Mouse (Mus musculus) gastrocnemius, postnatal 25 days (tissue): Measurements from ENCODE around the gene Hint2. TPM values are rescaled to one million over a fixed set of nuclear protein-coding genes. Genes with fewer than 3 reads are reported as not detected.

Experiments
- DNase-seq: peaks from one replicate; pipeline ENCODE4 v3.0.0; 2022
- microRNA-seq, 2 experiments: library from miRNA; unstranded; fragments of <30 nt; microRNA quantifications; one replicate each; pipeline ENCODE4 v1.2.0; 2021; ENCODE audit warnings: borderline replicate concordance in 2 of 2
- total RNA-seq, 2 experiments: library from RNA; stranded (reverse); gene quantifications; 1 replicate in 1 of 2; 2 replicates in 1 of 2; pipeline ENCODE4 v1.2.3; 2021

The Hint2 gene
- total RNA-seq, 2 experiments from 2014 or later = 37.5 to 39.6 TPM

- no peak for DNase-seq
These were observed 51.2 kb downstream of the Hint2 start for GRCm38 (mm10) chr4:43604751-43605685.

Small RNAs within 50 kb of the gene (microRNA-seq; reads per million reads assigned to microRNA genes)
- gene Gm25262 = 0 to 0.26 reads per million in 2 experiments

Other genes with a start within 250 kb of the Hint2 start
- not detected for gene Fam166b, start 227.3 kb downstream of the Hint2 start, total RNA-seq
- 10 to 100 TPM; 41.7 to 47.2 TPM for gene Tesk1, start 214.5 kb downstream of the Hint2 start, total RNA-seq
- gene Cd72, start 201.8 kb downstream of the Hint2 start, total RNA-seq = not detected
- gene Sit1, start 172.7 kb downstream of the Hint2 start, total RNA-seq = not detected
- gene Ccdc107, start 163.6 kb downstream of the Hint2 start, total RNA-seq = 10 to 100 TPM; 21.9 to 26.8 TPM
- gene Arhgef39, start 156.8 kb downstream of the Hint2 start, total RNA-seq = under 1 TPM in 1 of 2 experiments, not detected in 1; 0.69 TPM
- 1 to 10 TPM; 2.2 to 2.7 TPM for gene Car9, start 149.5 kb downstream of the Hint2 start, total RNA-seq
- over 10,000 TPM in 1 of 2 experiments, 1,000 to 10,000 TPM in 1; 8,936 to 14,319 TPM for gene Tpm2, start 132.7 kb downstream of the Hint2 start, total RNA-seq
- 10 to 100 TPM; 34.9 to 41.8 TPM for gene Creb3, start 94.1 kb downstream of the Hint2 start, total RNA-seq
- 10 to 100 TPM; 56.2 to 79.8 TPM for gene Tln1, start 93.8 kb downstream of the Hint2 start, total RNA-seq
- gene Rgp1, start 77.8 kb downstream of the Hint2 start, total RNA-seq = 10 to 100 TPM; 21.1 to 22.5 TPM
- 1 to 10 TPM; 5.5 to 6.1 TPM for gene Gba2, start 77.6 kb downstream of the Hint2 start, total RNA-seq
- gene Msmp, start 72.0 kb downstream of the Hint2 start, total RNA-seq = under 1 TPM in 1 of 2 experiments, not detected in 1; 0.64 TPM
- 10 to 100 TPM; 32.5 to 36.6 TPM for gene Npr2, start 24.5 kb downstream of the Hint2 start, total RNA-seq
- under 1 TPM in 1 of 2 experiments, not detected in 1; 0.33 TPM for gene Spag8, start 2.9 kb downstream of the Hint2 start, total RNA-seq
- gene Tmem8b, start 12.5 kb upstream of the Hint2 start, total RNA-seq = 10 to 100 TPM; 10.7 to 12.1 TPM
- under 1 TPM in 1 of 2 experiments, not detected in 1; 0.13 TPM for gene Fam221b, start 12.7 kb upstream of the Hint2 start, total RNA-seq
- not detected for gene Olfr70, start 44.3 kb upstream of the Hint2 start, total RNA-seq
- gene Olfr71, start 53.8 kb upstream of the Hint2 start, total RNA-seq = not detected
- gene Hrct1, start 70.7 kb upstream of the Hint2 start, total RNA-seq = 1 to 10 TPM; 1.4 to 2.3 TPM
- 1 to 10 TPM; 1.3 to 1.5 TPM for gene Spaar, start 73.6 kb upstream of the Hint2 start, total RNA-seq
- not detected for gene Olfr159, start 114.5 kb upstream of the Hint2 start, total RNA-seq
- not detected for gene Olfr156, start 167.4 kb upstream of the Hint2 start, total RNA-seq
- gene Olfr157, start 183.7 kb upstream of the Hint2 start, total RNA-seq = not detected
- gene Olfr155, start 195.1 kb upstream of the Hint2 start, total RNA-seq = not detected
- 1 to 10 TPM; 2.5 to 4.4 TPM for gene Reck, start 219.1 kb upstream of the Hint2 start, total RNA-seq